Mouse (Mus musculus): ENCODE results near the gene Rabl3.

GRCm38 (mm10) chr16:37616104-37616503 is 76.4 kb downstream of the Rabl3 start:
- TF ChIP-seq CTCF (IDR thresholded peaks at IDR 0.05; ENCODE audit: borderline replicate concordance, control insufficient read depth, extremely low read depth, insufficient read depth, low read length, poor library complexity) = no peak
- TF ChIP-seq POLR2A (IDR thresholded peaks at IDR 0.05; ENCODE audit: control insufficient read depth, extremely low read depth, insufficient read depth, low read length, poor library complexity) = no peak

Measured in thymus, adult 2 months (tissue).